Mouse (Mus musculus) yolk sac, embryonic 10.5 days (tissue): ENCODE results near the gene C3ar1.

ENCODE experiments used
- DNase-seq: peaks from one replicate; pipeline ENCODE4 v3.0.0-alpha.2; 2017; ENCODE audit warnings: low spot score

The C3ar1 gene

DNA sequence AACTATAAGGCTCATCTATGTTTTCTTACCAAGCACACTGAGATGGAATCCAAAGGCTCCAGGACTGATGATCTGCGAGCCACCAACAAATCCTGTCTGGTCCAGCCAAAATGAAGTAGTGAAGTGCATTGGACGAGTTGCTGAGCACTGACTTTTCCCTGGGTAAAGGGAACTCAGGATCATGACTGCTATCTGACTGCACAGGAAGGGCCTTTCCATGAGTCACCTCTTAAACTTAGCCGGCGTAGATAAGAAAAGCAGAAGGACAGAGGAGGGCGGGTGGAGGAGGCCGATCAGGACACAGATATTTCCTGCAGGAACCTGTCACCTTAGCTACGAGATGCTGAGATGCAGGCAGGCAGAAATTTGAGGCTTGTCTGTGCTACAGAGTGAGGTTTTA lies at the start of gene C3ar1:
TSS of gene C3ar1 (minus strand) at position 207 of the 400 bp plus-strand sequence.
- no peak for DNase-seq

- peak; percentile 35 for DNase-seq
Measured at GRCm38 (mm10) chr6:122892442-122893049, 36.6 kb upstream of the C3ar1 start.

GRCm38 (mm10) chr6:122889599-122889998 lies 33.6 kb upstream of the C3ar1 start:
- no peak for DNase-seq

GRCm38 (mm10) chr6:122883603-122884002 lies 27.6 kb upstream of the C3ar1 start:
- no peak for DNase-seq

DNA sequence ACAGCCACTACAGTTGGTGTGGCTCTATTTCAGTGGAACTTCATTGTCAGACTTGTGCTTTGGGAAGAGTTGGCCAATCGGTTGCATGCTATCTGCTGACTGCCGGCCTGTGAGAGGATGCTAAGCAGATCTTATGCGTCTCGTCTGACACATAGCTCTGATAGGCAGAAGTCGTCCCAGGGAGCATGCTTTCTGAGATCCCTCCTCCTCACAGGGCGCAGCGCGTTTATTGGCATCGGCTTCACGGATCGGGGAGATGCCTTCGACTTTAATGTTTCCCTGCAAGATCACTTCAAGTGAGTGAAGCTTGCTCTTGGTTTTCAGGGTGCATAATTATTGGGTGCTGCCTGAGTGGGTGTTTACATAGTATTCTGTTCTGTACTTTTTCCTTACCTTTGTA lies 25.3 kb upstream of the C3ar1 start:
- DNase-seq: no peak

DNA sequence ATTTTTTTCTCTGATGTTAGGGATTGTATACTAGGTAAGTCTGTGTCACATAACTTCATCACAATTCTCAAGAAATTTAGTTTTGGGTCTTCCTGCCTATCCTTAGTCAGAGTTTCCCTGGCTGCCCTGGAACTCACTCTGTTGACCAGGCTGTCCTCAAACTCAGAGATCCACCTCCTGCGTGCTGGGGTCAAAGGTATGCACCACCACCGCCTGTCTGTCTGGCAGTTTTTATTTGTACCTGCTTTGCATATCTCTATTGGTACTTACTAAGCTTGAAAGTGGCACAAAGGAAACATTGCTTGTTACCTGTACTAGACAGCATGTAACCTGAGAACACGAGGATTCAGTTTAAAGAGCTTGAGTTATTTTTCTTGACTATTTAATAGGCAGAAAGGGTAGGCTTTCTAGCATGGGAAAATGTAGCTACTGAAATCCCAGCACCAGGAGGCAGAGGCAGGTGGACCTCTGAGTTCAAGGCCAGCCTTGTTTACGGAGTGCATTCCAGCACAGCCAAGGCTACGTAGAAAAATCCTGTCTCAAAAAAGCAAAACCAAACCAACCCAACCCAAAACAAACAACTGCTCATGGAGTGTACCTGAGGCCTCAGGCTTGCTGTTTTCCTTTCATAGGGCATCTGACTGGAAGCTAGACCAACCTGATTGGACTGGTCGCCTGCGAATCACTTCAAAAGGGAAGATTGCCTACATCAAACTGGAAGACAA lies 24.0 kb upstream of the C3ar1 start:
- DNase-seq: peak; percentile 73

GRCm38 (mm10) chr6:122879141-122879735 lies 23.3 kb upstream of the C3ar1 start:
- peak; percentile 58 for DNase-seq

- no peak for DNase-seq
Measured at GRCm38 (mm10) chr6:122874720-122875389, 18.9 kb upstream of the C3ar1 start.

- DNase-seq: peak; percentile 93
Measured at GRCm38 (mm10) chr6:122873871-122874719, 18.1 kb upstream of the C3ar1 start, which contains the start of gene Necap1. Gene Necap1, plus strand, starts transcription at chr6:122874474.

DNA sequence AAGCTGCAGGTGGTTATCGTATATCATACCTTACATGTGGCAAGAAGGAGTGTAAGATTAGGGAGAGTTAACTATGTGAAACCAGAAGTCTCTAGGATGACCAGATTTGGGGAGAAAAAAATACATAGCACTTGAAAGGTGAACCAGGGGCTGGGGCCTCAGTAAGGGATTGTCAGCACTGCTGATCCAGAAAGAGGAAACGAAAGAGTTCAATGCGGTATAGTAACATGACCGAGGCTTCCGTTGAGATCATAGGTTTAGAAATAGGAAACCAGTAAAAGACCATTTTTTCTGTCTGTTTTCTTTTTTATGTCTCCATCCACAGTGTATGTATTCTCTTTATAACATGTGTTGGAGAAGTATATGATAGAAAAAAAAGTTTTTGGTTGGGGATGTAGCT lies 16.8 kb upstream of the C3ar1 start:
- no peak for DNase-seq

- peak; percentile 15 for DNase-seq
Measured at GRCm38 (mm10) chr6:122869846-122870245, 13.9 kb upstream of the C3ar1 start.

GRCm38 (mm10) chr6:122867914-122868313 lies 12.0 kb upstream of the C3ar1 start:
- no peak for DNase-seq

DNA sequence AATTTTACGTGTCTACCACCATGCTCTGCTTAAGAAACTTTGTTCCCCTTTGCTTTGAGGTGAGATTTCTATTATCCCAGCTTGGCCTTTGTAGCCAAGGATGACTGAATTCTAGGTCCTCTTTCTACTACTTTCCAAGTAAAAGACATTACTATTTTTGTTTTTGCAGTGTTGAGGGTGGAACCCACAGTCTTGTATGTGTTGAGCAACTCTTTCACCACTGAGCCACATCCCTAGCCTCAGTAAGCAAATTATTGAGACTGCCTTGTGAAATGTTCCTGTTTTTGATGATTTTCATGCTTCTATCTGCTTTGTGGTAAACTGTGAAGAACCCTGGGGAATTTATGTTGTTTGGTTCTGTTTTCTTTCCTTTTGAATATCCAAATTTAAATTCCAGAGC lies 6.9 kb upstream of the C3ar1 start:
- no peak for DNase-seq

GRCm38 (mm10) chr6:122862434-122862833 lies 6.5 kb upstream of the C3ar1 start:
- DNase-seq: no peak

DNA sequence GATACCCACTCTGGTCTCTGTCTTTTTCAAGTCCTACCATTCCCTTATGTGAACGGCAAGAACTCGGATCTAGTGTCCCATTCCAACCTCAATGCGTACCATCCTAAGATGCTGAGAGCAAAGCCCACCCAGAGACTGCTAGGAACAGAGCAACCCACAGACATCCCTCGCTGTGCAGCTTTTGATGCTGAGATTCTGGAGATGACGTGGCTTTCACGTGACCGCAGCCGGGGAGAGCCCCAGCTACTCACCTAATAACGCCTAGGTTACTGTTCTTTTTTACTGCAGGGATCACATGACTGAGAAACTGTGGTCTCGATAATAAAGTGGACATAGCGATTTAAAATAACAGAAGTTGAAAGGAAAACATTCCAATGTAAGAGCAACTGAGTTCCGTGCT lies 1.4 kb downstream of the C3ar1 start:
- DNase-seq: no peak

GRCm38 (mm10) chr6:122852696-122853095 lies 3.3 kb downstream of the C3ar1 start:
- no peak for DNase-seq

- no peak for DNase-seq
Measured at GRCm38 (mm10) chr6:122843759-122844158, 12.2 kb downstream of the C3ar1 start.

DNA sequence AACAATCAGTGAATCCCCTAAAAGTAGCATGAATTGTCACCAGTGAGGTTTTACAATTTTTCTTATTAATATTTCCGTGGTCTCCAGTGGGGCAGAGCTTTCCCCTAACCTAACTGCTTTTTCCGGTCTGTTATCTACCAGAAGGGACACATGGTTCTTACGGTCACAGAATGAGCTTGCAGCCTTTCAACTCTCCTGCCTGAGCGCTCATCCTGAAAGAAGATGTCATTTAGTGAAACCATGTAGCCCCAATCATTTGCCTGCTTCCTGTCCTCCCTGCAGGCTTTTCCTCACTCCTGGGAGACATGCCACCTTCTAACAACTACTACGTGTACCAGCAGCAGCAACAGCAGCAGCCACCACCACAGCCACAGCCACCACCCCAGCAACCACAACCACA lies 18.4 kb downstream of the C3ar1 start:
- DNase-seq: no peak

- no peak for DNase-seq
Measured at GRCm38 (mm10) chr6:122836974-122837373, 19.0 kb downstream of the C3ar1 start.

DNA sequence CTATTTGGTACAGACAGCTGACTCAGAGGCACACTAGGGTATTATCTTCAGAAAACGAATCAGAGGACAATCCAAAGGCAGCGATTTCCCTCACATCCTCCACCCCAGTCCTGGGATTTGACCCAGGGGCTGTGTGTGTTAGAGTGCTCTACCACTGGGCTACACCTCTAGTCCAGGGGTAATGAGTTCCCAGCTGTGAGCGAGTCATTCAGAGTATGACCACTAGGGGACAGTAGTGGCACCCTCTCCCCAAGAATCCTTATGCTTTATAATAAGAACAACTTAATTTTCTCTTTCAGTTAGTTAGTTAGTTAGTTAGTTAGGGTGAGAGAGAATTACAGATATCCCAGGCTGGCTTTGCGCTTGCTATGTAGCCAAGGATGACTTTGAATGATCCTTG lies 21.6 kb downstream of the C3ar1 start:
- DNase-seq: no peak

- no peak for DNase-seq
Measured at GRCm38 (mm10) chr6:122832880-122833279, 23.1 kb downstream of the C3ar1 start.

GRCm38 (mm10) chr6:122828086-122828485 lies 27.9 kb downstream of the C3ar1 start:
- DNase-seq: no peak
